Mouse (Mus musculus): ENCODE measurements around the gene Slc8b1. TPM values are rescaled to one million over a fixed set of nuclear protein-coding genes. Genes with fewer than 3 reads are reported as not detected.
"Not testable (repeated sequence)": the region's sequence is repeated elsewhere in the genome, so short reads cannot be mapped to it uniquely, and the experiment has no call there.

Gene Slc8b1
- polyA plus RNA-seq, 1 experiment from 2014 or later = 5.9 TPM

- Histone ChIP-seq H3K9me3 (no peaks in the 10 kb centered on the region), H3K4me3 (no peak overlapping the region), H3K36me3 (peaks cover 54% of the 10 kb centered on the region), H3K27me3 (no peaks in the 10 kb centered on the region), H3K9ac (no peak overlapping the region), H3K27ac (no peak overlapping the region), H3K4me1 (peaks cover 6% of the 10 kb centered on the region), H3K4me2 (no peak overlapping the region)
- ATAC-seq (ENCODE audit: insufficient number of reproducible peaks, insufficient read depth, low FRiP score, low TSS enrichment, low read depth) = no peak
- WGBS = 87% methylated on average over 3 of the region's 3 CpGs
These were observed 13.9 kb upstream of the Slc8b1 start for GRCm38 (mm10) chr5:120497071-120497470.

DNA sequence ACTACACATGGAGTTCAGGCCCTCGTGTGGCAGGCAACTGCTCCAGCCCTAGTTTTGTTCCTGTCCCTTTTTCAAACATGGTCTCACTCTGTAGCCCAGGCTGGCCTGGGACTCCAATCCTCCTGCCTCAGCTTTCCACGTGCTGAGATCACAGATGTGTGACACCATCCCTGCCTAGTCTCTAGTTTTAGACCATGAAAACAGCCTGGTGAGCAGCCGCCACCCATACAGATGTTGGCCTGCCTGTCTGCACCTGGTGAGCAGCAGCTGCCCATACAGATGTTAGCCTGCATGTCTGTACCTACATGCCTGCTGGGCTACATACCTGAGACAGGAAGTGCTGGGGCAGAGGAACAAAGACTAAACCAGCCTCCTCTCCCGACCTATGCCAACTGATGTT, 11.8 kb upstream of the Slc8b1 start:
- Histone ChIP-seq H3K4me1 (peaks cover 16% of the 10 kb centered on the region), H3K4me3 (no peak overlapping the region), H3K4me2 (no peak overlapping the region), H3K27me3 (no peaks in the 10 kb centered on the region), H3K27ac (no peak overlapping the region), H3K9me3 (no peaks in the 10 kb centered on the region), H3K9ac (0 out of 2 replicates have a peak overlapping the region, but pooled peaks have one; percentile 32), H3K36me3 (peaks cover 33% of the 10 kb centered on the region)
- WGBS = 79% methylated on average over 4 of the region's 4 CpGs
- ATAC-seq (ENCODE audit: insufficient number of reproducible peaks, insufficient read depth, low FRiP score, low TSS enrichment, low read depth) = no peak

DNA sequence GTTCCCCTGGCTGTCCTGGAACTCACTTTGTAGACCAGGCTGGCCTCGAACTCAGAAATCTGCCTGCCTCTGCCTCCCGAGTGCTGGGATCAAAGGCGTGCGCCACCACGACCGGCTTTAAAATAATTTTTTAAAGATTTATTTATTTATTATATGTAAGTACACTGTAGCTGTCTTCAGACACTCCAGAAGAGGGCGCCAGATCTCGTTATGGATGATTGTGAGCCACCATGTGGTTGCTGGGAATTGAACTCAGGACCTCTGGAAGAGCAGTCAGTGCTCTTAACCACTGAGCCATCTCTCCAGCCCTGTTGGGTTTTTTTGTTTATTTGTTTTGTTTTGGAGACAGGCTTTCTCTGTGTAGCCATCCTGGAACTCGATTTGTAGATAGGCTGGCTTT, 10.4 kb upstream of the Slc8b1 start:
- 84% methylated on average over 9 of the region's 9 CpGs for WGBS

GRCm38 (mm10) chr5:120502147-120502621, 8.8 kb upstream of the Slc8b1 start:
- peak overlapping the region; percentile 88 for H3K9ac ChIP-seq
- WGBS = 62% methylated on average over 9 of the region's 9 CpGs
- H3K4me3 ChIP-seq = peak overlapping the region; percentile 75
- peak overlapping the region; percentile 94 for H3K4me2 ChIP-seq
- H3K36me3 ChIP-seq = peaks cover 11% of the 10 kb centered on the region
- H3K9me3 ChIP-seq = no peaks in the 10 kb centered on the region
- H3K27ac ChIP-seq = no peak overlapping the region
- no peak for ATAC-seq (ENCODE audit: insufficient number of reproducible peaks, insufficient read depth, low FRiP score, low TSS enrichment, low read depth)
- peaks cover 22% of the 10 kb centered on the region for H3K4me1 ChIP-seq
- H3K27me3 ChIP-seq = no peaks in the 10 kb centered on the region

More for the DNA sequence above, 10.4 kb upstream of the Slc8b1 start:
- H3K9ac ChIP-seq; H3K4me2 ChIP-seq; H3K4me3 ChIP-seq; H3K27ac ChIP-seq; ATAC-seq (ENCODE audit: insufficient number of reproducible peaks, insufficient read depth, low FRiP score, low TSS enrichment, low read depth); H3K27me3 ChIP-seq; H3K9me3 ChIP-seq: not testable (repeated sequence)
- Histone ChIP-seq H3K36me3 (peaks cover 20% of the 10 kb centered on the region), H3K4me1 (peaks cover 22% of the 10 kb centered on the region)

GRCm38 (mm10) chr5:120502675-120503143, 8.3 kb upstream of the Slc8b1 start:
- H3K27ac ChIP-seq = no peak overlapping the region

DNA sequence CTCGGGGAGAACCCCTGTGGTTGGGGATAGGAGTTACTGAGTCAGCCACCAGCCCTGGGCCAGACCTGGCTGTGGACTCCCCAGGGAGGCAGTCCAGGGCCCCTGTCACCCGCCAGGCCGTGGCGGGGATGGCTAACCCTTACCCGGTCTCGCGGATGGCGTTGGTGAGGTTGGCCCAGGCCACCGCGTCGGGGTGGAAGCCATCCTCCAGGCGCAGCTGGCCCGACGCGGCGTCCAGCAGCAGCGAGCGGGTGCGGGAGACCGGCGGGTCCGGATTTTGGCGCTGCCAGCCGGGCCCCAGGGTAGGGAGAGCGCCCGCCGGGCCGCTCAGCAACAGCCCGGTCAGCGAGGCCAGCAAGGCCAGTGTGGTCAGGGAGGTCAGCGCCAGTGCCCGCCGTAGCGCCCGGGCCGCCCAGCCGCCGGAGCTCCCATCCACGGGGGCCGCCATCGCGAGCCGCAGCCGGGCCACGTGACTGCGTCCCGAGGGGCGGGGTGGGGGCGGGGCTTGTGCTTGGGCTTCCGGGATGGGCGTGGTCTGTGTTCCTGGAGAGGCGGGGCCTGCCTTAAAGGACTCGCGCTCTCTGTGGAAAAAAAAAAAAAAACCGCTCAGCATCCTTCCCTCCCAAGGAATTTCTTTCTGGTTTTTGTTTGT, 7.7 kb upstream of the Slc8b1 start, which contains the start of gene Plbd2:
Gene Plbd2, minus strand, starts transcription at position 482 of the 652 bp plus-strand sequence.
- Histone ChIP-seq H3K4me3 (peak within 1 kb of the TSS; percentile 75), H3K9ac (peak within 1 kb of the TSS; percentile 88), H3K4me2 (peak within 1 kb of the TSS; percentile 94), H3K27ac (no peak within 1 kb of the TSS), H3K36me3 (peaks cover 5% of the 10 kb centered on the region), H3K9me3 (no peaks in the 10 kb centered on the region), H3K4me1 (peaks cover 22% of the 10 kb centered on the region), H3K27me3 (no peaks in the 10 kb centered on the region)
- ATAC-seq (ENCODE audit: insufficient number of reproducible peaks, insufficient read depth, low FRiP score, low TSS enrichment, low read depth) = peak; percentile 65
- WGBS = under 1% methylated on average over 54 of the region's 55 CpGs

More at GRCm38 (mm10) chr5:120502675-120503143, 8.3 kb upstream of the Slc8b1 start:
- no peaks in the 10 kb centered on the region for H3K27me3 ChIP-seq
- H3K9ac ChIP-seq = peak overlapping the region; percentile 88
- H3K4me2 ChIP-seq = peak overlapping the region; percentile 94
- H3K9me3 ChIP-seq = no peaks in the 10 kb centered on the region
- peak overlapping the region; percentile 75 for H3K4me3 ChIP-seq
- no peak for ATAC-seq (ENCODE audit: insufficient number of reproducible peaks, insufficient read depth, low FRiP score, low TSS enrichment, low read depth)
- WGBS = 10% methylated on average over 12 of the region's 12 CpGs
- peaks cover 22% of the 10 kb centered on the region for H3K4me1 ChIP-seq
- peaks cover 9% of the 10 kb centered on the region for H3K36me3 ChIP-seq

- H3K9ac ChIP-seq = 0 out of 2 replicates have a peak overlapping the region, but pooled peaks have one; percentile 49
- no peaks in the 10 kb centered on the region for H3K36me3 ChIP-seq
- H3K9me3 ChIP-seq = no peaks in the 10 kb centered on the region
- H3K27ac ChIP-seq = no peak overlapping the region
- H3K4me3 ChIP-seq = peak overlapping the region; percentile 6; the same call in 1 of the 2 replicates
- peaks cover 25% of the 10 kb centered on the region for H3K4me1 ChIP-seq
- 22% methylated on average over 16 of the region's 16 CpGs for WGBS
- H3K4me2 ChIP-seq = peak overlapping the region; percentile 47
- no peaks in the 10 kb centered on the region for H3K27me3 ChIP-seq
- ATAC-seq (ENCODE audit: insufficient number of reproducible peaks, insufficient read depth, low FRiP score, low TSS enrichment, low read depth) = no peak
These were observed 5.6 kb upstream of the Slc8b1 start for GRCm38 (mm10) chr5:120505368-120505767.

- Histone ChIP-seq H3K4me2 (peak overlapping the region; percentile 47), H3K9ac (0 out of 2 replicates have a peak overlapping the region, but pooled peaks have one; percentile 49), H3K4me1 (peaks cover 28% of the 10 kb centered on the region), H3K9me3 (no peaks in the 10 kb centered on the region), H3K4me3 (peak overlapping the region; percentile 6; the same call in 1 of the 2 replicates), H3K27me3 (no peaks in the 10 kb centered on the region), H3K36me3 (no peaks in the 10 kb centered on the region), H3K27ac (no peak overlapping the region)
- ATAC-seq (ENCODE audit: insufficient number of reproducible peaks, insufficient read depth, low FRiP score, low TSS enrichment, low read depth) = no peak
- WGBS = 67% methylated on average over 9 of the region's 9 CpGs
These were observed 5.2 kb upstream of the Slc8b1 start for GRCm38 (mm10) chr5:120505781-120506180.

DNA sequence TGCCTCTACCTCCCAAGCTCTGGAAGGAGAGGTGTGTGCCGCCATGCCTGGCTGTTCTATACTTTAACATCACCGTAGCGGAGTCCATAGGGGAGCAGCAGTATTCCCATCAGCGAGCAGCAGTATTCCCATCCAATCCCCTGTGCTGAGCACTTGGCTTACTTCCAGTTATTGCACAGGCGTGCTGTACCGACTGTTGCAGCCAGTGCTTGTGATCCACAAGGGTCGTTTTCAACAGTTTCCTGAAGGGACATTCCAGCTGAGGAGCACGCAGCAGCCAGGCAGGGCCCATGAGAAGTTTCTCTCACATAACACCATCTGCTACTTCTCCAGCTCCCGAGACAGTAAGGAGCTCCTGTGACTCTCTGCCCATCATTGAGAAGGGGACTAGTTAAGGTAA, 4.5 kb upstream of the Slc8b1 start:
- 60% methylated on average over 9 of the region's 9 CpGs for WGBS
- no peak overlapping the region for H3K4me2 ChIP-seq
- ATAC-seq (ENCODE audit: insufficient number of reproducible peaks, insufficient read depth, low FRiP score, low TSS enrichment, low read depth) = no peak
- no peak overlapping the region for H3K9ac ChIP-seq
- H3K27me3 ChIP-seq = no peaks in the 10 kb centered on the region
- no peaks in the 10 kb centered on the region for H3K9me3 ChIP-seq
- no peaks in the 10 kb centered on the region for H3K36me3 ChIP-seq
- no peak overlapping the region for H3K27ac ChIP-seq
- peaks cover 30% of the 10 kb centered on the region for H3K4me1 ChIP-seq
- no peak overlapping the region for H3K4me3 ChIP-seq

DNA sequence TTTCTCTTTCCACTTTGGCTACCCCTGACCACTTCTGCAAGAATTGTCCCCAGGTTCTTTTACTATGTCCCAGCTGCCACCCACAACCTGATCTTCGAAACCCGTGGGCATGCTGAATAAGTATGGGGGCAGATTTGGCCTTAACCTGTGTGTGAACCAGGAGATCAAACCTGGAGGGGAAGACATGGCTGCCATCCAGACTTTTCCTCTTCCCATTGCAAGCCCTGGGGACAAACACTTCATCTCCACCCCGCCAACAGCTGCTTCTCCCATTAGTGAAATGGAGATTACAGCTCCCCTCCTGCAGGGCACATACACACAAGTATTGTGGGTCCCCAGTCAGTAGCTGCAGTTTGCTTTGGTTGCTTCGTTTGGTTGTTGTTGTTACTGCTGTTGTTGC, 3.7 kb upstream of the Slc8b1 start:
- ATAC-seq (ENCODE audit: insufficient number of reproducible peaks, insufficient read depth, low FRiP score, low TSS enrichment, low read depth) = no peak
- no peak overlapping the region for H3K4me3 ChIP-seq
- H3K9ac ChIP-seq = no peak overlapping the region

GRCm38 (mm10) chr5:120511643-120512220, 764 bp downstream of the Slc8b1 start:
- Histone ChIP-seq H3K36me3 (no peaks in the 10 kb centered on the region), H3K9me3 (no peaks in the 10 kb centered on the region), H3K9ac (peak overlapping the region; percentile 65; the same call in 1 of the 2 replicates), H3K4me3 (peak overlapping the region; percentile 56), H3K4me1 (peaks cover 49% of the 10 kb centered on the region), H3K4me2 (peak overlapping the region; percentile 78), H3K27me3 (peaks cover 4% of the 10 kb centered on the region; the same call in 1 of the 2 replicates), H3K27ac (no peak overlapping the region)
- WGBS = 31% methylated on average over 14 of the region's 14 CpGs
- ATAC-seq (ENCODE audit: insufficient number of reproducible peaks, insufficient read depth, low FRiP score, low TSS enrichment, low read depth) = no peak

More for the DNA sequence above, 3.7 kb upstream of the Slc8b1 start:
- Histone ChIP-seq H3K27me3 (peaks cover 4% of the 10 kb centered on the region; the same call in 1 of the 2 replicates), H3K4me1 (peaks cover 27% of the 10 kb centered on the region), H3K27ac (no peak overlapping the region), H3K9me3 (no peaks in the 10 kb centered on the region), H3K4me2 (no peak overlapping the region), H3K36me3 (no peaks in the 10 kb centered on the region)
- 51% methylated on average over 4 of the region's 4 CpGs for WGBS
